Mouse (Mus musculus) megakaryocyte, embryonic 14.5 days (primary cell): ENCODE measurements around the gene Pacsin2. TPM values are rescaled to one million over a fixed set of nuclear protein-coding genes. Genes with fewer than 3 reads are reported as not detected.

Experiments
- H3K27me3 ChIP-seq: replicated peaks from 2 replicates; pipeline ENCODE3; 2012; ENCODE audit warnings: inconsistent platforms
- H3K36me3 ChIP-seq: replicated peaks from 2 replicates; pipeline ENCODE3; 2012; ENCODE audit warnings: low read length, inconsistent platforms, mixed read lengths
- H3K4me1 ChIP-seq: 2 replicates; pipeline ENCODE4 v1.6.1; 2012; ENCODE audit warnings: inconsistent platforms
- H3K4me3 ChIP-seq: replicated peaks from 2 replicates; pipeline ENCODE3; 2012; ENCODE audit warnings: moderate library complexity, mild to moderate bottlenecking, inconsistent platforms
- H3K9me3 ChIP-seq: 2 replicates; pipeline ENCODE4 v1.6.1; 2012; ENCODE audit warnings: inconsistent platforms
- FLI1 ChIP-seq: IDR thresholded peaks from 2 replicates; pipeline ENCODE4 v1.6.1; 2012; ENCODE audit warnings: low read length, inconsistent platforms, mixed read lengths
- GATA1 ChIP-seq: IDR thresholded peaks from 3 replicates; pipeline ENCODE4 v1.6.1; 2012; ENCODE audit warnings: mixed read lengths, low read length, inconsistent platforms, borderline replicate concordance
- polyA plus RNA-seq: library from polyadenylated mRNA; stranded (reverse); fragments of >175 nt; gene quantifications from 2 replicates; pipeline ENCODE4 v1.2.3, GENCODE M21; 2012; ENCODE audit warnings: low replicate concordance; ENCODE audit not compliant: insufficient read depth

Pacsin2 gene
- polyA plus RNA-seq, 1 experiment, result 82.1 TPM

DNA sequence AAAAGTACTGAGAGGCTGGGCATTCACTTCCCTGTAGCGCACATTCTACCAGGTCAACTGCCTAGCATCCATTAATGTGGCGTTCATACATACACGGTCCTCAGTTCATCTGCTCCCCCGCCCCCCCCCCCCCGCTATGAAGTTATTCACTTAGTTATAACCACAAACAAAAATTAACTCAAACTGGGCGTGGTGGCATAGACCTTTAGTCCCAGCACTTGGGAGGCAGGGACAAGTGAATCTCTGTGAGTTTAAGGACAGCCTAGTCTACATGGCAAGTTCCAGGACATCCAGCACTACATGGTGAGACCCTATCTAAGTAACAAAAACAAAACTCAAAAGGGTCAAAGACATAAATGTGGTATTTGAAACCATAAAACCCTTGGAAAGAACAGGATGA lies 125.5 kb downstream of the Pacsin2 start:
- Histone ChIP-seq H3K36me3 (peaks cover 86% of the 10 kb centered on the region), H3K4me3 (no peak overlapping the region)

DNA sequence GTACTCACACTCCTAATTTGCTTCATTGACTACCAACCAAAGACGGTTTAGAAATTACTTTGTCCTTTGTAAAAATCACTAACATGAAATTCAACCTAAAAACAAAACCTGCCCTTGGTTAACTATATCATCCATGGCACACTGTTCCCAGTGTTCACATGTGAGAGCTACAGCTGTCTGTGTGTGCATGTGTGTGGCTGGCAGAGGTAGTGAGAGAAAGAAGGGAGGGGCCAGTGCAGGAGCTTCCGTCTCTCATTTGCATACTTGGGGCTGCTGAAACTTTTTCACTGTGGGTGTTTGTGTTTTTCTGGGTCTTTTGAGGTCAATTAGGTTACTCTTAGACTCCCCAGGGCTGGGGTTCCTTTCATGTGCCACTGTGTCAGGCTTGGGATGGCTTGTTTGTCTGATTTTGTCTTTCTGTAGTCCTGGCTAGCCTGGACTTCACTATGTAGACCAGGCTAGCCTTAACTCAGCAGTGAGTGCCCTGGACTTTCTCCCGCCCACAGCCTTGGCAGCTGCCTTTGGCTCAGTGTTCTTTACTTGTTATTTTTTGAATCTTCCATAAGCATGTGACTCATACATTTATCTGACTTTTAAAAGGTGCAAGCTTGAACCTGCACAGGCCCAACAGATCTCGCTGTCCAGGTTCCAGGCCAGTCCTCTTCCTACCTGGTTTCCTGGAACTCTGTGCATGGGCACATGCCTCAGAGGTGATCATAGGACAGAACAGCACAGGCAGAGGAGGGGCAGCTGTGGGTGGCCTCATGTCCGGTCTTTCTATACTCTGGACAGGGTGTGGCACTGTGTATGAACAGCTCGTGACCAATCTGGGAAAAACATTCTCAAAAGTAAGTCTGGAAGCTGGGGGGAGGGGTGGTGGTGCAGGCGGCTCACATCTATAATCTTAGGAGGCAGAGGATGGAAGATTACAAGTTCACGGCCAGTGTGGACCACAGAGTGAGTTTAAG lies 126.2 kb downstream of the Pacsin2 start:
- TF ChIP-seq FLI1, result no peak
- no peak for TF ChIP-seq GATA1
- no peak overlapping the region for H3K4me3 ChIP-seq
- peaks cover 92% of the 10 kb centered on the region for H3K36me3 ChIP-seq
- H3K27me3 ChIP-seq, result no peaks in the 10 kb centered on the region
- 0 out of 2 replicates have a peak, but pooled peaks cover 4% of the 10 kb centered on the region for H3K9me3 ChIP-seq
- peaks cover 46% of the 10 kb centered on the region for H3K4me1 ChIP-seq

More for the DNA sequence above, 125.5 kb downstream of the Pacsin2 start:
- H3K9me3 ChIP-seq, result 0 out of 2 replicates have a peak, but pooled peaks cover 4% of the 10 kb centered on the region
- no peak for TF ChIP-seq FLI1
- TF ChIP-seq GATA1, result no peak
- H3K4me1 ChIP-seq, result peaks cover 54% of the 10 kb centered on the region
- no peaks in the 10 kb centered on the region for H3K27me3 ChIP-seq

DNA sequence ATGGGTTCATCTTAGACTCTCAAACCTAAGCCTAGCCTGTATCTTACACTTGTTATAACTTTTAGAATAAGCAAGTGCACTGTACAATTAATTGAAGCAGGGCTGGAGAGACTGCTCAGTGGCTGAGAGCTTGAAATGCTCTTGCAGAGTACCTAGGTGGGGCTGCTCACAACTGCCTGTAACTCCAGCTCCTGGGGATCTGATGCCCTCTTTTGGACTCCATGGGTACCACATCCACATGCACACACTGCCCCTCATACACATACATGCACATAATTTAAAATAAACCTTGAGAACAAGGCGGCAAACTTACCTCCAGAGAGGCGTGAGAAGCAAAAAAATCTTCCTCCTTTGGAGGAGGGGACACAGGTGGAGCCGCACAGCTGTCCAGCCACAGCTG lies 132.0 kb downstream of the Pacsin2 start:
- Histone ChIP-seq H3K9me3 (no peaks in the 10 kb centered on the region), H3K36me3 (peaks cover 97% of the 10 kb centered on the region)
- TF ChIP-seq FLI1 (no peak), GATA1 (no peak)

DNA sequence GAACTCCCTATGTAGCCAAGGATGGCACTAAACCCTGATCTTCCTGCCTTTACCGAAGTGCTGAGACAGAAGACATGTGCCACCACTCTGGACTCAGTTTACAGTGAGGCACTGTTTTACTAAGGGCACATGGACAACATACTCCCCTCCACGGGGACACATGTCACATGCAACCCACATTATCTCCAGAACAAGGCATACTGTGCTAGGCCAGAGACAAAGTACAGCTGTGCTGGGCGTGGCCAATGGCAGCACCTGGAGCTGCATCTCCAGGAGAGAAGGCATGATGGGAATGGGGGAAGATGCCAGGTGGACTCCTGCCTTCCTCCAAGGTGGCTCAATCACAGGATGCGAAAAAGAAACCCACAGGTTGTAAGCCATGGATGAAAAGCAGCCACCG lies 135.5 kb downstream of the Pacsin2 start:
- TF ChIP-seq FLI1 (no peak), GATA1 (no peak)
- H3K36me3 ChIP-seq, result peaks cover 96% of the 10 kb centered on the region

More for the DNA sequence above, 132.0 kb downstream of the Pacsin2 start:
- no peak overlapping the region for H3K4me3 ChIP-seq
- H3K27me3 ChIP-seq, result no peaks in the 10 kb centered on the region
- H3K4me1 ChIP-seq, result no peaks in the 10 kb centered on the region

More for the DNA sequence above, 135.5 kb downstream of the Pacsin2 start:
- Histone ChIP-seq H3K4me3 (no peak overlapping the region), H3K4me1 (peaks cover 16% of the 10 kb centered on the region), H3K9me3 (no peaks in the 10 kb centered on the region), H3K27me3 (no peaks in the 10 kb centered on the region)

Other genes with a start within 250 kb of the Pacsin2 start
- not detected in 2 replicates for gene A4galt, start 212.8 kb downstream of the Pacsin2 start, polyA plus RNA-seq
- gene Arfgap3, start 114.4 kb downstream of the Pacsin2 start, polyA plus RNA-seq, result 4.4 and 22.6 TPM in 2 replicates
- 8.3 TPM in 1 of 2 replicates, not detected in the other for gene Ttll1, start 46.3 kb upstream of the Pacsin2 start, polyA plus RNA-seq
- 3.1 and 3.5 TPM in 2 replicates for gene Bik, start 62.3 kb upstream of the Pacsin2 start, polyA plus RNA-seq
- gene Tspo, start 99.0 kb upstream of the Pacsin2 start, polyA plus RNA-seq, result 531 TPM in 2 replicates
- gene Mcat, start 99.2 kb upstream of the Pacsin2 start, polyA plus RNA-seq, result 15.3 and 15.9 TPM in 2 replicates
- gene Ttll12, start 130.6 kb upstream of the Pacsin2 start, polyA plus RNA-seq, result 36.8 and 55.0 TPM in 2 replicates